10 mouse cellular contexts compared by ENCODE assay signal in genomic region chr17:25084835-25085385, GRCm38 (mm10). TPM values are rescaled to one million over a fixed set of nuclear protein-coding genes. Genes with fewer than 3 reads are reported as not detected.
A peak's percentile ranks its signal among the peaks of the same experiment; 100 is the strongest.
DNase-seq lines count a peak whose midpoint lies in the region; ATAC-seq and TF ChIP-seq lines count a peak whose summit lies in the region.
"Had no signal": no experiment of that assay in that cellular context is flagged by ENCODE, and none has a peak within 500 bp of the region (broad histone marks: within the 10 kb centered on the region; RNA-seq: fewer than 3 reads in every experiment).

No protein-coding gene starts in this region.

- no peak overlapping the region for H3K4me3 ChIP-seq in lung, embryonic 14.5 days (ENCODE audit: low read depth, low read length)
- no peak overlapping the region for H3K4me3 ChIP-seq in intestine, embryonic 16.5 days (ENCODE audit: low read length)
- no peak overlapping the region for H3K4me3 ChIP-seq in stomach, embryonic 15.5 days (replicated peaks)
- no peak overlapping the region for H3K4me3 ChIP-seq in midbrain, postnatal 0 days (ENCODE audit: low read depth, low read length)
- H3K4me3 ChIP-seq: layer of hippocampus, adult 2 months; megakaryocyte, embryonic 14.5 days had no signal

- no peak for ATAC-seq in lung, embryonic 14.5 days (ENCODE audit: insufficient read depth)
- ATAC-seq in intestine, embryonic 16.5 days, result no peak
- ATAC-seq in stomach, embryonic 15.5 days (ENCODE audit: insufficient read depth, low FRiP score, low read depth), result no peak
- ATAC-seq in midbrain, postnatal 0 days (ENCODE audit: low FRiP score), result no peak

- DNase-seq in adrenal gland, adult 8-10 months, result peak; percentile 43
- DNase-seq in adrenal gland, postnatal 4 days (ENCODE audit: low spot score in 2 of 2), result no peak
- no peak for DNase-seq in lung, embryonic 14.5 days
- DNase-seq in lung, postnatal 14 days, result no peak
- DNase-seq in midbrain, postnatal 0 days (ENCODE audit: low spot score), result no peak
- no peak for DNase-seq in left cerebral cortex, adult 18-20 months (ENCODE audit: low spot score in 2 of 2)

- H3K9ac ChIP-seq in lung, embryonic 14.5 days, result no peak overlapping the region
- H3K9ac ChIP-seq in intestine, embryonic 16.5 days (ENCODE audit: low read depth, low read length), result no peak overlapping the region
- H3K9ac ChIP-seq in stomach, embryonic 15.5 days, result no peak overlapping the region
- no peak overlapping the region for H3K9ac ChIP-seq in midbrain, postnatal 0 days (replicated peaks; ENCODE audit: low read length, poor library complexity, severe bottlenecking)

- peaks cover 22% of the 10 kb centered on the region for H3K4me1 ChIP-seq in lung, embryonic 14.5 days (ENCODE audit: insufficient read depth)
- peaks cover 29% of the 10 kb centered on the region for H3K4me1 ChIP-seq in intestine, embryonic 16.5 days (ENCODE audit: control insufficient read depth, insufficient read depth, low read length)
- peaks cover 42% of the 10 kb centered on the region for H3K4me1 ChIP-seq in stomach, embryonic 15.5 days
- no peaks in the 10 kb centered on the region for H3K4me1 ChIP-seq in midbrain, postnatal 0 days (ENCODE audit: insufficient read depth, low read length)

- H3K27me3 ChIP-seq in lung, embryonic 14.5 days (ENCODE audit: insufficient read depth, low read length), result no peaks in the 10 kb centered on the region
- no peaks in the 10 kb centered on the region for H3K27me3 ChIP-seq in intestine, embryonic 16.5 days (replicated peaks; ENCODE audit: control insufficient read depth, insufficient read depth, low read length)
- H3K27me3 ChIP-seq in stomach, embryonic 15.5 days (replicated peaks), result no peaks in the 10 kb centered on the region
- no peaks in the 10 kb centered on the region for H3K27me3 ChIP-seq in midbrain, postnatal 0 days (ENCODE audit: insufficient read depth, low read length)
- H3K27me3 ChIP-seq: megakaryocyte, embryonic 14.5 days had no signal

- peak; percentile 20; the same call in 1 of the 2 replicates for TF ChIP-seq CTCF in lung, embryonic 14.5 days (IDR thresholded peaks at IDR 0.05; ENCODE audit: low read depth)
- TF ChIP-seq CTCF in midbrain, postnatal 0 days (IDR thresholded peaks at IDR 0.05), result no peak

- no peaks in the 10 kb centered on the region for H3K9me3 ChIP-seq in lung, embryonic 14.5 days (ENCODE audit: low read depth, low read length)
- H3K9me3 ChIP-seq in intestine, embryonic 16.5 days (ENCODE audit: control insufficient read depth, low read length), result no peaks in the 10 kb centered on the region
- no peaks in the 10 kb centered on the region for H3K9me3 ChIP-seq in stomach, embryonic 15.5 days
- no peaks in the 10 kb centered on the region for H3K9me3 ChIP-seq in midbrain, postnatal 0 days (ENCODE audit: low read length)
- H3K9me3 ChIP-seq: megakaryocyte, embryonic 14.5 days had no signal

- H3K36me3 ChIP-seq in lung, embryonic 14.5 days (ENCODE audit: insufficient read depth), result 0 out of 2 replicates have a peak, but pooled peaks cover 4% of the 10 kb centered on the region
- no peaks in the 10 kb centered on the region for H3K36me3 ChIP-seq in intestine, embryonic 16.5 days (ENCODE audit: control insufficient read depth, insufficient read depth, low read length)
- no peaks in the 10 kb centered on the region for H3K36me3 ChIP-seq in stomach, embryonic 15.5 days
- H3K36me3 ChIP-seq in midbrain, postnatal 0 days (ENCODE audit: insufficient read depth, low read length), result peaks cover 37% of the 10 kb centered on the region

- H3K27ac ChIP-seq in lung, embryonic 14.5 days (ENCODE audit: low read depth), result peak overlapping the region; percentile 98
- peak overlapping the region; percentile 98 for H3K27ac ChIP-seq in intestine, embryonic 16.5 days (ENCODE audit: low read length)
- H3K27ac ChIP-seq in stomach, embryonic 15.5 days, result peak overlapping the region; percentile 97
- no peak overlapping the region for H3K27ac ChIP-seq in midbrain, postnatal 0 days (ENCODE audit: low read depth, low read length)
- H3K27ac ChIP-seq: layer of hippocampus, adult 2 months had no signal

- H3K4me2 ChIP-seq in lung, embryonic 14.5 days, result no peak overlapping the region
- no peak overlapping the region for H3K4me2 ChIP-seq in intestine, embryonic 16.5 days (ENCODE audit: low read depth, low read length)
- H3K4me2 ChIP-seq in stomach, embryonic 15.5 days, result no peak overlapping the region
- no peak overlapping the region for H3K4me2 ChIP-seq in midbrain, postnatal 0 days (ENCODE audit: low read depth, low read length, poor library complexity, severe bottlenecking)

- WGBS in lung, embryonic 14.5 days, result 76% methylated on average over 13 of the region's 13 CpGs
- 74% methylated on average over 13 of the region's 13 CpGs for WGBS in intestine, embryonic 16.5 days
- 73% methylated on average over 13 of the region's 13 CpGs for WGBS in stomach, embryonic 15.5 days
- 86% methylated on average over 13 of the region's 13 CpGs for WGBS in midbrain, postnatal 0 days

RNA-seq across cellular contexts. Expression of gene Tmem204, which starts 1.5 kb away (rescaled TPM):
- 10 to 100 TPM; 35.3 to 56.0 (median 52.6) TPM for total RNA-seq in adrenal gland, adult 8-10 months (2022)
- 10 to 100 TPM; 25.5 to 26.4 TPM for total RNA-seq in adrenal gland, postnatal 4 days (2021)
- 65.2 and 67.1 TPM in 2 replicates for polyA plus RNA-seq in lung, embryonic 14.5 days (2014; fragmentation: Nextera tagmentation; extraction: Ambion mirVana)
- 22.2 and 25.8 TPM in 2 replicates for polyA plus RNA-seq in intestine, embryonic 16.5 days (2015; fragmentation: Nextera tagmentation; extraction: Ambion mirVana)
- polyA plus RNA-seq in stomach, embryonic 15.5 days (2015; fragmentation: Nextera tagmentation; extraction: Ambion mirVana), result 23.5 and 23.7 TPM in 2 replicates
- 11.1 and 11.2 TPM in 2 replicates for total RNA-seq in midbrain, postnatal 0 days (2014; rRNA removed)
- 8.2 and 8.3 TPM in 2 replicates for polyA plus RNA-seq in midbrain, postnatal 0 days (2015; fragmentation: Nextera tagmentation; extraction: Ambion mirVana)
- total RNA-seq in left cerebral cortex, adult 18-20 months (2021), result 1 to 10 TPM; 8.9 to 9.4 TPM

RNA-seq across cellular contexts. Expression of gene Telo2, which starts 30.9 kb away (rescaled TPM):
- 10 to 100 TPM; 24.0 to 40.2 (median 29.5) TPM for total RNA-seq in adrenal gland, adult 8-10 months (2022)
- 10 to 100 TPM; 30.3 to 35.1 TPM for total RNA-seq in adrenal gland, postnatal 4 days (2021)
- polyA plus RNA-seq in lung, embryonic 14.5 days (2014; fragmentation: Nextera tagmentation; extraction: Ambion mirVana), result 41.8 and 46.5 TPM in 2 replicates
- polyA plus RNA-seq in intestine, embryonic 16.5 days (2015; fragmentation: Nextera tagmentation; extraction: Ambion mirVana), result 32.1 and 32.3 TPM in 2 replicates
- polyA plus RNA-seq in stomach, embryonic 15.5 days (2015; fragmentation: Nextera tagmentation; extraction: Ambion mirVana), result 38.6 and 40.2 TPM in 2 replicates
- total RNA-seq in midbrain, postnatal 0 days (2014; rRNA removed), result 45.0 and 56.3 TPM in 2 replicates
- polyA plus RNA-seq in midbrain, postnatal 0 days (2015; fragmentation: Nextera tagmentation; extraction: Ambion mirVana), result 34.9 and 36.5 TPM in 2 replicates
- 10 to 100 TPM; 28.4 to 34.4 TPM for total RNA-seq in left cerebral cortex, adult 18-20 months (2021)

RNA-seq across cellular contexts. Expression of gene Ptx4, which starts 35.6 kb away (rescaled TPM):
- not detected for total RNA-seq in adrenal gland, adult 8-10 months (2022)
- total RNA-seq in adrenal gland, postnatal 4 days (2021), result under 1 TPM; 0.36 to 0.76 TPM
- not detected in 2 replicates for polyA plus RNA-seq in lung, embryonic 14.5 days (2014; fragmentation: Nextera tagmentation; extraction: Ambion mirVana)
- 0.20 and 0.24 TPM in 2 replicates for polyA plus RNA-seq in intestine, embryonic 16.5 days (2015; fragmentation: Nextera tagmentation; extraction: Ambion mirVana)
- polyA plus RNA-seq in stomach, embryonic 15.5 days (2015; fragmentation: Nextera tagmentation; extraction: Ambion mirVana), result 0.12 and 0.36 TPM in 2 replicates
- 0.42 TPM in 1 of 2 replicates, not detected in the other for total RNA-seq in midbrain, postnatal 0 days (2014; rRNA removed)
- polyA plus RNA-seq in midbrain, postnatal 0 days (2015; fragmentation: Nextera tagmentation; extraction: Ambion mirVana), result 0.20 and 0.59 TPM in 2 replicates
- under 1 TPM; 0.54 to 0.67 TPM for total RNA-seq in left cerebral cortex, adult 18-20 months (2021)

RNA-seq across cellular contexts. Expression of gene Clcn7, which starts 48.3 kb away (rescaled TPM):
- total RNA-seq in adrenal gland, adult 8-10 months (2022), result 10 to 100 TPM; 47.4 to 77.7 (median 67.8) TPM
- 10 to 100 TPM; 34.6 to 38.6 TPM for total RNA-seq in adrenal gland, postnatal 4 days (2021)
- 22.3 and 23.1 TPM in 2 replicates for polyA plus RNA-seq in lung, embryonic 14.5 days (2014; fragmentation: Nextera tagmentation; extraction: Ambion mirVana)
- polyA plus RNA-seq in intestine, embryonic 16.5 days (2015; fragmentation: Nextera tagmentation; extraction: Ambion mirVana), result 21.8 and 23.5 TPM in 2 replicates
- 18.1 and 21.1 TPM in 2 replicates for polyA plus RNA-seq in stomach, embryonic 15.5 days (2015; fragmentation: Nextera tagmentation; extraction: Ambion mirVana)
- total RNA-seq in midbrain, postnatal 0 days (2014; rRNA removed), result 37.9 and 39.5 TPM in 2 replicates
- polyA plus RNA-seq in midbrain, postnatal 0 days (2015; fragmentation: Nextera tagmentation; extraction: Ambion mirVana), result 25.5 and 26.7 TPM in 2 replicates
- 10 to 100 TPM; 46.9 to 47.0 TPM for total RNA-seq in left cerebral cortex, adult 18-20 months (2021)
